Comparison of ENCODE assay signal across 18 mouse cellular contexts in genomic region chr1:155239962-155240717, GRCm38 (mm10). TPM values are rescaled to one million over a fixed set of nuclear protein-coding genes. Genes with fewer than 3 reads are reported as not detected.
DNase-seq lines count a peak whose midpoint lies in the region; ATAC-seq and TF ChIP-seq lines count a peak whose summit lies in the region.
"Had no signal": no experiment of that assay in that cellular context is flagged by ENCODE, and none has a peak within 500 bp of the region (broad histone marks: within the 10 kb centered on the region; RNA-seq: fewer than 3 reads in every experiment).

No protein-coding gene starts in this region.

- peak; percentile 50 for DNase-seq in gastrocnemius, adult 18-20 months (ENCODE audit: low spot score)
- DNase-seq in gastrocnemius, postnatal 36 days: no peak
- DNase-seq in layer of hippocampus, adult 2 months (ENCODE audit: low spot score in 2 of 2): no peak
- no peak for DNase-seq in layer of hippocampus, postnatal 36 days
- peak; percentile 72 for DNase-seq in adrenal gland, postnatal 25 days
- peak; percentile 41 for DNase-seq in heart, postnatal 25 days (ENCODE audit: low spot score)
- no peak for DNase-seq in spleen, adult 12 weeks (ENCODE audit: low spot score)
- DNase-seq in liver, postnatal 0 days: no peak
- DNase-seq: B cell, adult 2 months; embryo, embryonic 11 days; right cerebral cortex, postnatal 25 days; thymus, postnatal 4 days had no signal

- H3K27ac ChIP-seq in layer of hippocampus, adult 2 months: peak overlapping the region; percentile 77
- no peak overlapping the region for H3K27ac ChIP-seq in liver, postnatal 0 days (ENCODE audit: low read depth)
- H3K27ac ChIP-seq: stomach, embryonic 15.5 days had no signal

- no peak for TF ChIP-seq EP300 in liver, postnatal 0 days (IDR thresholded peaks at IDR 0.05; ENCODE audit: low read depth)

- TF ChIP-seq CTCF in layer of hippocampus, adult 2 months (conservative IDR thresholded peaks at IDR 0.05): no peak
- no peak for TF ChIP-seq CTCF in liver, postnatal 0 days (IDR thresholded peaks at IDR 0.05; ENCODE audit: low read depth)

- H3K4me3 ChIP-seq in layer of hippocampus, adult 2 months: no peak overlapping the region
- H3K4me3 ChIP-seq in liver, postnatal 0 days (ENCODE audit: low read depth, low read length): no peak overlapping the region
- H3K4me3 ChIP-seq: erythroblast, embryonic 14.5 days; limb, embryonic 15.5 days; midbrain, embryonic 12.5 days; stomach, embryonic 15.5 days had no signal

- no peak overlapping the region for H3K4me2 ChIP-seq in liver, postnatal 0 days (ENCODE audit: low read depth, low read length)
- H3K4me2 ChIP-seq: limb, embryonic 15.5 days; midbrain, embryonic 12.5 days; stomach, embryonic 15.5 days had no signal

- no peaks in the 10 kb centered on the region for H3K36me3 ChIP-seq in liver, postnatal 0 days (replicated peaks; ENCODE audit: insufficient read depth, low read length)
- H3K36me3 ChIP-seq: G1E; midbrain, embryonic 12.5 days; stomach, embryonic 15.5 days had no signal

- 71% methylated on average over 6 of the region's 6 CpGs for WGBS in liver, postnatal 0 days (ENCODE audit: insufficient replicate concordance)

- peaks cover 5% of the 10 kb centered on the region for H3K4me1 ChIP-seq in liver, postnatal 0 days (ENCODE audit: insufficient read depth)

- no peak for ATAC-seq in liver, postnatal 0 days
- ATAC-seq: lung, postnatal 0 days had no signal

- intact Hi-C loops in gastrocnemius, postnatal 36 days (cut with DNase I): no loop called here
- intact Hi-C loops in heart, postnatal 25 days (cut with DNase I): no loop called here

- peaks cover 18% of the 10 kb centered on the region for H3K27me3 ChIP-seq in liver, postnatal 0 days (ENCODE audit: insufficient read depth, low read length)
- H3K27me3 ChIP-seq: limb, embryonic 15.5 days had no signal

- no peaks in the 10 kb centered on the region for H3K9me3 ChIP-seq in liver, postnatal 0 days (ENCODE audit: low read length)
- H3K9me3 ChIP-seq: limb, embryonic 15.5 days; midbrain, embryonic 12.5 days; stomach, embryonic 15.5 days had no signal

- H3K9ac ChIP-seq in liver, postnatal 0 days (replicated peaks): no peak overlapping the region
- H3K9ac ChIP-seq: limb, embryonic 15.5 days; midbrain, embryonic 12.5 days; stomach, embryonic 15.5 days had no signal

RNA-seq across cellular contexts. Expression of gene BC034090, which starts 4.1 kb away (rescaled TPM):
- 1 to 10 TPM in 1 of 2 experiments, under 1 TPM in 1; 0.64 to 1.5 TPM for total RNA-seq in gastrocnemius, adult 18-20 months (2021)
- 1 to 10 TPM in 1 of 2 experiments, under 1 TPM in 1; 0.94 to 1.7 TPM for total RNA-seq in gastrocnemius, postnatal 36 days (2021)
- total RNA-seq in layer of hippocampus, adult 2 months (2021): 1 to 10 TPM; 7.9 to 8.2 TPM
- total RNA-seq in layer of hippocampus, postnatal 36 days (2021): 1 to 10 TPM; 5.9 to 6.7 TPM
- total RNA-seq in adrenal gland, postnatal 25 days (2021): 33.9 and 35.3 TPM in 2 replicates
- 10 to 100 TPM; 38.0 to 41.4 TPM for total RNA-seq in heart, postnatal 25 days (2021)
- polyA plus RNA-seq in liver, postnatal 0 days (2015; fragmentation: Nextera tagmentation; extraction: Ambion mirVana): 0.14 and 0.22 TPM in 2 replicates
- polyA plus RNA-seq: erythroblast, embryonic 14.5 days had no signal

Comparison
In these comparisons a context has a peak if more than half of its experiments do, and no peak if none do; other contexts are left out.
1. DNase-seq: peak in gastrocnemius, adult 18-20 months (single experiment), adrenal gland, postnatal 25 days (single experiment) and heart, postnatal 25 days (single experiment); none in gastrocnemius, postnatal 36 days (0 of 2), layer of hippocampus, adult 2 months (0 of 2), layer of hippocampus, postnatal 36 days (0 of 2), spleen, adult 12 weeks (single experiment) and liver, postnatal 0 days (single experiment).